Mouse (Mus musculus): Measurements from ENCODE around the gene Miga2. TPM values are rescaled to one million over a fixed set of nuclear protein-coding genes. Genes with fewer than 3 reads are reported as not detected.
A peak's percentile ranks its signal among the peaks of the same experiment; 100 is the strongest.
"Not testable (repeated sequence)": the region's sequence is repeated elsewhere in the genome, so short reads cannot be mapped to it uniquely, and the experiment has no call there.

The Miga2 gene
- polyA plus RNA-seq, 1 experiment from 2014 or later: 30.6 TPM

DNA sequence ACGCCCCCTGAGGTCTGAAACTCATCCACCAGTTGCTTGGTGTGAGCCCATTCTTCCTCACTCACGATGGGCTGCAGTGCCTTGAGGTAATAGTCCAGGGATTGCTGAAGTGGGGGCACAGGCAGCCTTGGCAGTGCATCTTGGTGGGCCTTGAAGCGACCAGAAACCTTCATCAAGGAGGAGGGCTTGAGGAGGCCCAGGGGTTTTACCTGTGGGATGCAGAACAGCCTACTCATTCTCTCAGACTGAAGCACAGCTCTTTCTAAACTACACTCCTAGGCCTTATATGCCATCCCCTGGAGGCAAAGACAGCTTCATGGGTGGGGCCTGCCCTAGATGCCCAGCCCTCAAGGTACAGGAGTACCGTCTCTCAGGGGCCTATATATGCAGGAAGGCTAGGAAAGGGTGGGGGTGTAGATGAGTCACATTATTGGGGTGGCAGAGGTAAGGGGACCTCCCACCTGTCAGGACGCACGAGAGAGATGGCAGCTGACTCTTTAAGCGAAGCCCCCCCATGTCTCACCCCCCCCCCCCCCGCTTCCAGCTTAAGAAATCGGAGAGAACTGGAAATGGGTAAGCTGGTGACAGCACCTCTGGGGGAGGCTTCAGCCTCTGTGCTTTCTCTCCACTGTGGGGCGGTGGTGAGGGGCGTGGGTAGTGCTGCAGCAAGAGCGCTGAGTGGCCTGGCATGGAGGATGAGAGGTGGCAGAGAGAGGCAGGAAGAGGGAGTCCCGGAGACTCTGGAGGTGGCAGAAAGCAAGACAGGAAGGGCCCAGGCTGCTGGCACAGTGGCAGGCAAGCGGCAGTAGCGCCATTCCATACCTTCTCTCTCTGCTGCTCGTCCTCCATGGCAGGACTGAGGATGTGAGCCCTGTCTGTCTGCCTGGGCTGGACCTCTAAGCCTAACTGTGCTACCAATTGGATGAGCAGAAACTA, 49.3 kb downstream of the Miga2 start:
- no peak for ATAC-seq (ENCODE audit: insufficient number of reproducible peaks, insufficient read depth, low FRiP score, low TSS enrichment, low read depth)
- no peaks in the 10 kb centered on the region; the same call in 1 of the 2 replicates for H3K27me3 ChIP-seq
- H3K27ac ChIP-seq: no peak overlapping the region
- H3K9me3 ChIP-seq: no peaks in the 10 kb centered on the region
- no peak overlapping the region for H3K9ac ChIP-seq (replicated peaks)
- peaks cover 22% of the 10 kb centered on the region for H3K4me1 ChIP-seq (replicated peaks)
- 79% methylated on average over 16 of the region's 16 CpGs for WGBS
- no peak overlapping the region for H3K4me2 ChIP-seq
- no peak overlapping the region for H3K4me3 ChIP-seq (replicated peaks)
- H3K36me3 ChIP-seq: peaks cover 34% of the 10 kb centered on the region; the same call in 1 of the 2 replicates

DNA sequence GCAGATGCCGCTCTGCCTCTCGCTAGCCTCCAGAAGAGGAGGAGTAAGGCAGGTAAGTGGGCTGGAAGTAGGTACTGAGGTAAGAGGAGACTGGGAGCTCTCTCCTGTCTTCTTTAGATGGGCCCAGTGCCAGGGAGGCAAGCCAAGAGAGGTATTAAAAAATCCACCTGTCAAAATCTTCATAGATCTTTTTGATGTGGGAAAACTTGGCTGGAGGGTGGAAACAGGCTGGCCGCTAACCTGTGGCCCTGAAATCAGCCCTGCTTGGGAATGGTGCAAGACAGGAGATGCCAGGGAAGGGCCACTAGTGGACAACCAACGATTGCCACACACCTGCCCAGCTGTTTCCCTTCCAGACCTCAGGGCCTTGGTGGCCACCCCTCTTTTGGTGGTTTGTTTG, 50.1 kb downstream of the Miga2 start:
- no peak for ATAC-seq (ENCODE audit: insufficient number of reproducible peaks, insufficient read depth, low FRiP score, low TSS enrichment, low read depth)
- Histone ChIP-seq H3K9me3 (no peaks in the 10 kb centered on the region), H3K4me1 (replicated peaks) (peaks cover 30% of the 10 kb centered on the region), H3K36me3 (peaks cover 27% of the 10 kb centered on the region; the same call in 1 of the 2 replicates), H3K27me3 (no peaks in the 10 kb centered on the region; the same call in 1 of the 2 replicates), H3K9ac (replicated peaks) (no peak overlapping the region), H3K4me2 (peak overlapping the region; percentile 75; the same call in 1 of the 2 replicates), H3K4me3 (replicated peaks) (no peak overlapping the region), H3K27ac (no peak overlapping the region)
- WGBS: 91% methylated on average over 4 of the region's 4 CpGs

- H3K9ac ChIP-seq (replicated peaks): peak overlapping the region; percentile 92; the same call in 1 of the 2 replicates
- no peak overlapping the region for H3K27ac ChIP-seq
- WGBS: 45% methylated on average over 5 of the region's 5 CpGs
- ATAC-seq (ENCODE audit: insufficient number of reproducible peaks, insufficient read depth, low FRiP score, low TSS enrichment, low read depth): no peak
- H3K9me3 ChIP-seq: no peaks in the 10 kb centered on the region
- peaks cover 21% of the 10 kb centered on the region; the same call in 1 of the 2 replicates for H3K36me3 ChIP-seq
- H3K27me3 ChIP-seq: no peaks in the 10 kb centered on the region; the same call in 1 of the 2 replicates
- H3K4me3 ChIP-seq (replicated peaks): peak overlapping the region; percentile 84
- peaks cover 34% of the 10 kb centered on the region for H3K4me1 ChIP-seq (replicated peaks)
- peak overlapping the region; percentile 75 for H3K4me2 ChIP-seq
Observed at GRCm38 (mm10) chr2:30414681-30415080, 50.6 kb downstream of the Miga2 start.

- no peaks in the 10 kb centered on the region for H3K9me3 ChIP-seq
- WGBS: 1% methylated on average over 54 of the region's 58 CpGs
- peak; percentile 81 for ATAC-seq (ENCODE audit: insufficient number of reproducible peaks, insufficient read depth, low FRiP score, low TSS enrichment, low read depth)
- H3K4me1 ChIP-seq (replicated peaks): peaks cover 39% of the 10 kb centered on the region
- H3K36me3 ChIP-seq: peaks cover 14% of the 10 kb centered on the region; the same call in 1 of the 2 replicates
- H3K4me3 ChIP-seq (replicated peaks): peak within 1 kb of the TSS; percentile 84
- peak within 1 kb of the TSS; percentile 92 for H3K9ac ChIP-seq (replicated peaks)
- peak within 1 kb of the TSS; percentile 75 for H3K4me2 ChIP-seq
- no peaks in the 10 kb centered on the region; the same call in 1 of the 2 replicates for H3K27me3 ChIP-seq
- peak within 1 kb of the TSS; percentile 99 for H3K27ac ChIP-seq
Observed at GRCm38 (mm10) chr2:30415157-30415935, 51.3 kb downstream of the Miga2 start, which contains the start of gene Crat. Gene Crat, minus strand, starts transcription at chr2:30415813.

DNA sequence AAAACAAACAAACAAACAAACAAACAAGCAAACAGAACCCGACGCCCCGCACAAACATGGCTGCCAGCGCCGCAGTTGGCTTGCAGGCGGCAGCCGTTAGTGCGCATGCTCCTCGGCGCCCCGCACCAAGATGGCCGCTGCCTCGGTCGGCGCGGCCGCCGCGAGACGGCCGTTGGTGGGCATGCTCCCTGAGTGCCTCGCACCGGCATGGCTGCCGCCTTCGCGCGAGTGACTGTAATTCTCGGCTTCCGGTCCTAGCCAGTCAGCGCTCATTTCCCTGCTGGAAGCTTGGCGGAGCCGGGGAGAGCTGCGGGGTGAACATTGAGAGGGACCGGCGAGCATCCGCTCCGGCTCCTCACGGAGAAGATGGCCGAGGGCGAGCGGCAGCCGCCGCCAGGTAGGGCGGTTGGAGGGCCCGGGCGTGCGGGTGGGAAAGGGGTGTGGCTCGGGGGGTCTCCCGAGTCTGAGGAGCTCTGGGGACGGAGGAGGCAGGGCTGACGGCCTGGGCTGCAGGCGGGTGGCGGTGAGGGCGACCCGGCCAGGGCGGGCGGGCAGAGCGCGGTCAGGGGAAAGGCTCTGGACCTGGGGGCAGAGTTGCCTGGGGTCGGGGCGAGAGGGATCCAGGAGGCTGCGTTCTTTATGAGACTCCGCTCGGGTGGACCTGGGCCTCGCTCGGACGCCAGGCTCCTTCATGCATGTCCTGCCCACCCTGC, 52.1 kb downstream of the Miga2 start, which contains the start of gene Ptpa:
Gene Ptpa (plus strand): TSS at position 104 of the 713 bp plus-strand sequence.
- no peaks in the 10 kb centered on the region; the same call in 1 of the 2 replicates for H3K27me3 ChIP-seq
- H3K9me3 ChIP-seq: no peaks in the 10 kb centered on the region
- H3K4me2 ChIP-seq: peak within 1 kb of the TSS; percentile 75
- H3K9ac ChIP-seq (replicated peaks): peak within 1 kb of the TSS; percentile 92
- peak within 1 kb of the TSS; percentile 84 for H3K4me3 ChIP-seq (replicated peaks)
- H3K36me3 ChIP-seq: peaks cover 13% of the 10 kb centered on the region; the same call in 1 of the 2 replicates
- peak; percentile 82 for ATAC-seq (ENCODE audit: insufficient number of reproducible peaks, insufficient read depth, low FRiP score, low TSS enrichment, low read depth)
- under 1% methylated on average over 66 of the region's 67 CpGs for WGBS
- H3K4me1 ChIP-seq (replicated peaks): peaks cover 41% of the 10 kb centered on the region
- H3K27ac ChIP-seq: peak within 1 kb of the TSS; percentile 99

DNA sequence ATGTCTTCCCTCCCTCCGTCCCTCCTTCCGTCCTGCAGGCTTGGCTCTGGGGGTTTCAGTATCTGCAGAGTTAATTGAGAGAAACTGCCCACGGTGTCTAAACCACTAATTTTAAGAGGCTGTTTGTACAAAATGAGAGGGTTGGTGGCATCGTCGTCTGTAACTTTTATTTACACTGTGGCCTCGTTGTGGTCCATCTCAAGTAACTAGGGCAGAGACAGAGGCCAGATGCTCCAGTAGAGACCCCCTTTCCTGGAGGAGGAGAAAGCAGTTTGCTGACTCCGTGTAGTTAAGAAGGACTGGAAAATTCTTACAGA, 52.6 kb downstream of the Miga2 start:
- Histone ChIP-seq H3K4me1 (replicated peaks) (peaks cover 47% of the 10 kb centered on the region), H3K36me3 (peaks cover 13% of the 10 kb centered on the region; the same call in 1 of the 2 replicates), H3K4me2 (peak overlapping the region; percentile 75), H3K9ac (replicated peaks) (peak overlapping the region; percentile 92), H3K4me3 (replicated peaks) (peak overlapping the region; percentile 84), H3K27me3 (no peaks in the 10 kb centered on the region; the same call in 1 of the 2 replicates), H3K9me3 (no peaks in the 10 kb centered on the region), H3K27ac (peak overlapping the region; percentile 99)
- 0% methylated on average over 7 of the region's 7 CpGs for WGBS
- no peak for ATAC-seq (ENCODE audit: insufficient number of reproducible peaks, insufficient read depth, low FRiP score, low TSS enrichment, low read depth)

- Histone ChIP-seq H3K27ac (peak overlapping the region; percentile 99), H3K4me3 (replicated peaks) (peak overlapping the region; percentile 84), H3K4me1 (replicated peaks) (peaks cover 47% of the 10 kb centered on the region), H3K4me2 (peak overlapping the region; percentile 75), H3K36me3 (peaks cover 11% of the 10 kb centered on the region; the same call in 1 of the 2 replicates)
- 84% methylated on average over 6 of the region's 6 CpGs for WGBS
- not testable (repeated sequence) for H3K27me3 ChIP-seq; H3K9me3 ChIP-seq; H3K9ac ChIP-seq (replicated peaks); ATAC-seq (ENCODE audit: insufficient number of reproducible peaks, insufficient read depth, low FRiP score, low TSS enrichment, low read depth)
Observed at GRCm38 (mm10) chr2:30417154-30417553, 53.1 kb downstream of the Miga2 start.

DNA sequence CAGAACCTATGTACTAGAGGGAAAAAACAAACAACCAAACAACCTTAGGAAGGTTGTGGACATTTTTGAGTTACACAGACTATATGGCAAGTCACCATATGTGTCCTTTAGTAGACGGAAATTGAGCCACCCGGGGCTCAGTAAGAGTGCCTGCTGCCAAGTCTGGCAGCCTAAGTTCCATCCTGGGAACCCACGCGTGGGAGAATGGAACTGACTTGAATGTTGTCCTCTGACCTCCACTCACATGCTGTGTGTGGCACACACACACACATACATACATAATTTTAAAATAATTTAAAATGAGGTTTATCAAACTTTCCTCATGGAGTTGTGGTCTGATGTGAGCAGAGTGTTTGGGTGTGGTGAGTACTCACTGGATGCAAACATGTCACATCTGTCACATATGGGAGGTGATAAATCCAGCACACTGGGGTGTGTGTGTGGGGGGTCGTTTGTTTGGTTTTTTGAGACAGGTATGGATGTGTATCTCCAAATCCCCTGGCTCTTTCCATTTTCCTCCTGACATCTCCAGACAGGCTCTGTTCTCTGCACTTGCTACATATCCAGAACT, 53.6 kb downstream of the Miga2 start:
- H3K9me3 ChIP-seq: no peaks in the 10 kb centered on the region
- WGBS: 62% methylated on average over 5 of the region's 5 CpGs
- H3K36me3 ChIP-seq: peaks cover 6% of the 10 kb centered on the region; the same call in 1 of the 2 replicates
- no peaks in the 10 kb centered on the region; the same call in 1 of the 2 replicates for H3K27me3 ChIP-seq
- no peak for ATAC-seq (ENCODE audit: insufficient number of reproducible peaks, insufficient read depth, low FRiP score, low TSS enrichment, low read depth)
- H3K4me3 ChIP-seq (replicated peaks): no peak overlapping the region; the same call in 1 of the 2 replicates
- H3K4me1 ChIP-seq (replicated peaks): peaks cover 47% of the 10 kb centered on the region
- peak overlapping the region; percentile 75 for H3K4me2 ChIP-seq
- H3K9ac ChIP-seq (replicated peaks): peak overlapping the region; percentile 52
- H3K27ac ChIP-seq: peak overlapping the region; percentile 95

DNA sequence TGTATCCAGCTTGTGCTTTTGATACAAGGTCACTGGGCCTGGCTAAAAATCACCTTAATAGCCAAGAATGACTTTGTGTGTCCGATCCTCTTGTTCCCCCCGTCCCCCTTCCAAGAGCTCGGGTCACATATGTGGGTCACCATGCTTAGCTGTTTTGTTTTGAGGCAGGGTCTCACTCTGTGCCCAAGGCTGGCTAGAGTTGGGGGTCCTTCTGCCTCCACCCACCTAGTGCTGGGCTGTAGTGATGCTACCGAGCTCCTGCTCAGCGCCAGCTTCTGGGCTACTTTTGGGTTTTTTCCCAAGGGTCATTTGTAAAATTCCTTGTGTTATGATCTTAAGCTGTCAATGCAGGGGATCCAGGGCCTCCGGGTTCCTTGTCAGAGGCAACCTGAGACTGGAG, 54.2 kb downstream of the Miga2 start:
- H3K27me3 ChIP-seq: no peaks in the 10 kb centered on the region; the same call in 1 of the 2 replicates
- ATAC-seq (ENCODE audit: insufficient number of reproducible peaks, insufficient read depth, low FRiP score, low TSS enrichment, low read depth): no peak
- H3K27ac ChIP-seq: peak overlapping the region; percentile 95
- H3K9me3 ChIP-seq: no peaks in the 10 kb centered on the region
- peak overlapping the region; percentile 23 for H3K4me3 ChIP-seq (replicated peaks)
- H3K9ac ChIP-seq (replicated peaks): peak overlapping the region; percentile 52
- H3K36me3 ChIP-seq: no peaks in the 10 kb centered on the region
- 57% methylated on average over 6 of the region's 6 CpGs for WGBS
- peak overlapping the region; percentile 75 for H3K4me2 ChIP-seq
- peaks cover 47% of the 10 kb centered on the region for H3K4me1 ChIP-seq (replicated peaks)

- H3K4me1 ChIP-seq (replicated peaks): peaks cover 47% of the 10 kb centered on the region
- WGBS: 4% methylated on average over 10 of the region's 10 CpGs
- H3K9me3 ChIP-seq: no peaks in the 10 kb centered on the region
- peaks cover 5% of the 10 kb centered on the region; the same call in 1 of the 2 replicates for H3K36me3 ChIP-seq
- peak overlapping the region; percentile 75 for H3K4me2 ChIP-seq
- H3K9ac ChIP-seq (replicated peaks): peak overlapping the region; percentile 52
- no peaks in the 10 kb centered on the region for H3K27me3 ChIP-seq
- ATAC-seq (ENCODE audit: insufficient number of reproducible peaks, insufficient read depth, low FRiP score, low TSS enrichment, low read depth): no peak
- peak overlapping the region; percentile 95 for H3K27ac ChIP-seq
- H3K4me3 ChIP-seq (replicated peaks): peak overlapping the region; percentile 23
Observed at GRCm38 (mm10) chr2:30419112-30419511, 55.1 kb downstream of the Miga2 start.

Data from limb, embryonic 12.5 days (tissue).